In genomic region chr1:98053994-98054393, GRCm38 (mm10) we compare ENCODE assay signal across 16 mouse cellular contexts. TPM values are rescaled to one million over a fixed set of nuclear protein-coding genes. Genes with fewer than 3 reads are reported as not detected.
A peak's percentile ranks its signal among the peaks of the same experiment; 100 is the strongest.
DNase-seq lines count a peak whose midpoint lies in the region; ATAC-seq lines count a peak whose summit lies in the region.
"Had no signal": no experiment of that assay in that cellular context is flagged by ENCODE, and none has a peak within 500 bp of the region (broad histone marks: within the 10 kb centered on the region; RNA-seq: fewer than 3 reads in every experiment).

No protein-coding gene starts in this region.

- H3K4me1 ChIP-seq in neural tube, embryonic 11.5 days (ENCODE audit: control insufficient read depth, insufficient read depth, low read length) = no peaks in the 10 kb centered on the region; the same call in 1 of the 2 replicates
- H3K4me1 ChIP-seq in hindbrain, embryonic 11.5 days (replicated peaks; ENCODE audit: control insufficient read depth, insufficient read depth, low read length) = no peaks in the 10 kb centered on the region
- peaks cover 21% of the 10 kb centered on the region for H3K4me1 ChIP-seq in midbrain, embryonic 12.5 days
- H3K4me1 ChIP-seq: embryonic facial prominence, embryonic 12.5 days; stomach, embryonic 15.5 days had no signal

- 9% methylated on average over 3 of the region's 3 CpGs for WGBS in neural tube, embryonic 11.5 days
- WGBS in hindbrain, embryonic 11.5 days = 6% methylated on average over 3 of the region's 3 CpGs
- 12% methylated on average over 3 of the region's 3 CpGs for WGBS in midbrain, embryonic 12.5 days

- H3K36me3 ChIP-seq in neural tube, embryonic 11.5 days (ENCODE audit: control insufficient read depth, insufficient read depth, low read length) = no peaks in the 10 kb centered on the region
- H3K36me3 ChIP-seq in hindbrain, embryonic 11.5 days (ENCODE audit: control insufficient read depth, insufficient read depth, low read length) = no peaks in the 10 kb centered on the region
- no peaks in the 10 kb centered on the region for H3K36me3 ChIP-seq in midbrain, embryonic 12.5 days
- H3K36me3 ChIP-seq: embryonic facial prominence, embryonic 12.5 days; lung, embryonic 15.5 days; stomach, embryonic 15.5 days had no signal

- no peaks in the 10 kb centered on the region for H3K9me3 ChIP-seq in neural tube, embryonic 11.5 days (ENCODE audit: control insufficient read depth, low read length)
- no peaks in the 10 kb centered on the region for H3K9me3 ChIP-seq in hindbrain, embryonic 11.5 days (ENCODE audit: control insufficient read depth, low read length)
- H3K9me3 ChIP-seq in midbrain, embryonic 12.5 days = no peaks in the 10 kb centered on the region
- H3K9me3 ChIP-seq: embryonic facial prominence, embryonic 12.5 days; lung, embryonic 15.5 days; stomach, embryonic 15.5 days had no signal

- H3K9ac ChIP-seq in neural tube, embryonic 11.5 days (ENCODE audit: low read length) = no peak overlapping the region
- H3K9ac ChIP-seq in hindbrain, embryonic 11.5 days (ENCODE audit: low read depth, low read length) = no peak overlapping the region
- no peak overlapping the region for H3K9ac ChIP-seq in midbrain, embryonic 12.5 days (replicated peaks)
- H3K9ac ChIP-seq: embryonic facial prominence, embryonic 12.5 days; lung, embryonic 15.5 days; stomach, embryonic 15.5 days had no signal

- ATAC-seq in neural tube, embryonic 11.5 days (ENCODE audit: insufficient read depth, low FRiP score, low TSS enrichment) = 0 out of 2 replicates have a peak, but pooled peaks have one; percentile 39
- peak; percentile 77 for ATAC-seq in hindbrain, embryonic 11.5 days (ENCODE audit: low FRiP score)
- ATAC-seq in midbrain, embryonic 12.5 days (ENCODE audit: low FRiP score, low read depth) = peak; percentile 65
- ATAC-seq: CD4-positive, CD25-positive, alpha-beta regulatory T cell, adult 4 months had no signal

- peak; percentile 21 for DNase-seq in neural tube, embryonic 11.5 days (ENCODE audit: low spot score)
- no peak for DNase-seq in neural tube, embryonic 10.5 days (ENCODE audit: extremely low spot score, low spot score)
- DNase-seq in hindbrain, embryonic 11.5 days (ENCODE audit: low spot score) = peak; percentile 38
- DNase-seq in retina, postnatal 1 day = peak; percentile 60
- no peak for DNase-seq in kidney, postnatal 4 days
- no peak for DNase-seq in ovary, adult 18-20 months (ENCODE audit: low spot score)
- DNase-seq: adrenal gland, adult 8-10 months; cerebellum, adult 9-10 months; heart, postnatal 10 days; spleen, adult 18-20 months had no signal

- no peak overlapping the region for H3K27ac ChIP-seq in neural tube, embryonic 11.5 days (ENCODE audit: low read depth, low read length)
- no peak overlapping the region for H3K27ac ChIP-seq in hindbrain, embryonic 11.5 days (ENCODE audit: low read depth, low read length)
- H3K27ac ChIP-seq in midbrain, embryonic 12.5 days (replicated peaks) = peak overlapping the region; percentile 35; the same call in 1 of the 2 replicates
- H3K27ac ChIP-seq: embryonic facial prominence, embryonic 12.5 days; lung, embryonic 15.5 days; stomach, embryonic 15.5 days had no signal

- H3K4me3 ChIP-seq in neural tube, embryonic 11.5 days (ENCODE audit: low read depth, low read length) = no peak overlapping the region
- no peak overlapping the region for H3K4me3 ChIP-seq in hindbrain, embryonic 11.5 days (ENCODE audit: low read depth, low read length)
- H3K4me3 ChIP-seq in midbrain, embryonic 12.5 days = no peak overlapping the region
- H3K4me3 ChIP-seq: embryonic facial prominence, embryonic 12.5 days; lung, embryonic 15.5 days; stomach, embryonic 15.5 days had no signal

- H3K27me3 ChIP-seq in neural tube, embryonic 11.5 days (ENCODE audit: control insufficient read depth, insufficient read depth, low read length) = no peaks in the 10 kb centered on the region
- H3K27me3 ChIP-seq in hindbrain, embryonic 11.5 days (ENCODE audit: control insufficient read depth, insufficient read depth, low read length) = no peaks in the 10 kb centered on the region
- H3K27me3 ChIP-seq in midbrain, embryonic 12.5 days = no peaks in the 10 kb centered on the region
- H3K27me3 ChIP-seq: embryonic facial prominence, embryonic 12.5 days; lung, embryonic 15.5 days; stomach, embryonic 15.5 days had no signal

- H3K4me2 ChIP-seq in neural tube, embryonic 11.5 days (ENCODE audit: low read depth) = no peak overlapping the region
- no peak overlapping the region for H3K4me2 ChIP-seq in hindbrain, embryonic 11.5 days (replicated peaks; ENCODE audit: low read depth, low read length)
- H3K4me2 ChIP-seq in midbrain, embryonic 12.5 days (replicated peaks) = no peak overlapping the region
- H3K4me2 ChIP-seq: embryonic facial prominence, embryonic 12.5 days; liver, embryonic 11.5 days; lung, embryonic 15.5 days; stomach, embryonic 15.5 days had no signal

RNA-seq across cellular contexts. Expression of gene Pam, which starts 41.5 kb away (rescaled TPM):
- polyA plus RNA-seq in neural tube, embryonic 11.5 days (2014; fragmentation: Nextera tagmentation; extraction: Ambion mirVana) = 18.8 and 20.1 TPM in 2 replicates
- polyA plus RNA-seq in hindbrain, embryonic 11.5 days (2014; fragmentation: Nextera tagmentation; extraction: Ambion mirVana) = 17.3 and 23.8 TPM in 2 replicates
- 27.2 and 28.7 TPM in 2 replicates for polyA plus RNA-seq in midbrain, embryonic 12.5 days (2016; fragmentation: Nextera tagmentation; extraction: Ambion mirVana)

Comparison
In these comparisons a context has a peak if more than half of its experiments do, and no peak if none do; other contexts are left out.
1. DNase-seq: peak in neural tube, embryonic 11.5 days (single experiment), hindbrain, embryonic 11.5 days (single experiment) and retina, postnatal 1 day (single experiment); none in neural tube, embryonic 10.5 days (single experiment), kidney, postnatal 4 days (0 of 2) and ovary, adult 18-20 months (single experiment).
2. Peak in every context shown above with its lines, with median percentiles within 50 percentile points of each other: ATAC-seq.